Mouse (Mus musculus): Measurements from ENCODE around the gene Zdhhc7. TPM values are rescaled to one million over a fixed set of nuclear protein-coding genes. Genes with fewer than 3 reads are reported as not detected.

The Zdhhc7 gene
- 32.7 and 32.8 TPM in 2 replicates for polyA plus RNA-seq (2015; fragmentation: Nextera tagmentation; extraction: Ambion mirVana)

GRCm38 (mm10) chr8:120101068-120101972 is at the start of gene Zdhhc7:
Gene Zdhhc7 (minus strand): TSS chr8:120101482.
- peak; percentile 66 for ATAC-seq (ENCODE audit: insufficient number of reproducible peaks, low FRiP score, low TSS enrichment, low read depth)
- H3K4me3 ChIP-seq, result peak within 1 kb of the TSS; percentile 88
- H3K9me3 ChIP-seq, result no peaks in the 10 kb centered on the region
- H3K27me3 ChIP-seq, result no peaks in the 10 kb centered on the region
- under 1% methylated on average over 88 of the region's 88 CpGs for WGBS
- H3K4me2 ChIP-seq, result peak within 1 kb of the TSS; percentile 81
- H3K9ac ChIP-seq, result peak within 1 kb of the TSS; percentile 84
- peaks cover 28% of the 10 kb centered on the region for H3K4me1 ChIP-seq
- H3K27ac ChIP-seq, result peak within 1 kb of the TSS; percentile 93
- peaks cover 8% of the 10 kb centered on the region; the same call in 1 of the 2 replicates for H3K36me3 ChIP-seq

- no peak overlapping the region for H3K9ac ChIP-seq
- H3K27me3 ChIP-seq, result no peaks in the 10 kb centered on the region
- 71% methylated on average over 12 of the region's 12 CpGs for WGBS
- H3K27ac ChIP-seq, result no peak overlapping the region
- no peaks in the 10 kb centered on the region for H3K9me3 ChIP-seq
- H3K4me3 ChIP-seq, result no peak overlapping the region
- ATAC-seq (ENCODE audit: insufficient number of reproducible peaks, low FRiP score, low TSS enrichment, low read depth), result no peak
- peaks cover 16% of the 10 kb centered on the region for H3K4me1 ChIP-seq
- no peak overlapping the region for H3K4me2 ChIP-seq
- no peaks in the 10 kb centered on the region for H3K36me3 ChIP-seq
These were observed 48.7 kb upstream of the Zdhhc7 start for GRCm38 (mm10) chr8:120150028-120150427.

DNA sequence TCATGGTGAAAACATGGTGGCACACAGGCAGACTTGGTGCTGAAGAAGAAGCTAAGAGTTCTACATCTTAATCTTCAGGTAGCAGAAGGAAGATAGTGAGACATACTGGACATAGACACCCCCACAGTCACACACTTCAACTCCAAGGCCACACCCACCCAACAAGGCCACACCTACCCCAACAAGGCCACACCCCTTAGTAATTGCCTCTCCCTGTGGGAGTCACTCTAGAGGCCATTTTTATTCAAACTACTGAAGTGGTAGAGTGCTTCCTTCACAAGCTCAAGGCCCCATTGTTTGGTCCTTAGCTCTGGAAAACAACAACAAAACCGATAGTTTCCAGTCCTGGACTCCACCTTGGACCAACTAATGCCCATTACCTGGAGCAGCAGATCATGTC is 44.8 kb upstream of the Zdhhc7 start:
- no peaks in the 10 kb centered on the region for H3K9me3 ChIP-seq
- no peak overlapping the region for H3K4me3 ChIP-seq
- no peak overlapping the region for H3K27ac ChIP-seq
- no peaks in the 10 kb centered on the region for H3K27me3 ChIP-seq
- no peak overlapping the region for H3K4me2 ChIP-seq
- H3K4me1 ChIP-seq, result 0 out of 2 replicates have a peak, but pooled peaks cover 7% of the 10 kb centered on the region
- no peak for ATAC-seq (ENCODE audit: insufficient number of reproducible peaks, low FRiP score, low TSS enrichment, low read depth)
- H3K36me3 ChIP-seq, result no peaks in the 10 kb centered on the region
- no peak overlapping the region for H3K9ac ChIP-seq
- WGBS, result 70% methylated on average over 1 of the region's 1 CpGs

- Histone ChIP-seq H3K4me3 (no peak overlapping the region), H3K36me3 (no peaks in the 10 kb centered on the region), H3K4me2 (no peak overlapping the region), H3K27me3 (no peaks in the 10 kb centered on the region), H3K9ac (no peak overlapping the region), H3K9me3 (no peaks in the 10 kb centered on the region), H3K27ac (no peak overlapping the region; the same call in 1 of the 2 replicates), H3K4me1 (0 out of 2 replicates have a peak, but pooled peaks cover 7% of the 10 kb centered on the region)
- no peak for ATAC-seq (ENCODE audit: insufficient number of reproducible peaks, low FRiP score, low TSS enrichment, low read depth)
- WGBS, result 53% methylated on average over 12 of the region's 12 CpGs
These were observed 43.5 kb upstream of the Zdhhc7 start for GRCm38 (mm10) chr8:120144652-120145301.

DNA sequence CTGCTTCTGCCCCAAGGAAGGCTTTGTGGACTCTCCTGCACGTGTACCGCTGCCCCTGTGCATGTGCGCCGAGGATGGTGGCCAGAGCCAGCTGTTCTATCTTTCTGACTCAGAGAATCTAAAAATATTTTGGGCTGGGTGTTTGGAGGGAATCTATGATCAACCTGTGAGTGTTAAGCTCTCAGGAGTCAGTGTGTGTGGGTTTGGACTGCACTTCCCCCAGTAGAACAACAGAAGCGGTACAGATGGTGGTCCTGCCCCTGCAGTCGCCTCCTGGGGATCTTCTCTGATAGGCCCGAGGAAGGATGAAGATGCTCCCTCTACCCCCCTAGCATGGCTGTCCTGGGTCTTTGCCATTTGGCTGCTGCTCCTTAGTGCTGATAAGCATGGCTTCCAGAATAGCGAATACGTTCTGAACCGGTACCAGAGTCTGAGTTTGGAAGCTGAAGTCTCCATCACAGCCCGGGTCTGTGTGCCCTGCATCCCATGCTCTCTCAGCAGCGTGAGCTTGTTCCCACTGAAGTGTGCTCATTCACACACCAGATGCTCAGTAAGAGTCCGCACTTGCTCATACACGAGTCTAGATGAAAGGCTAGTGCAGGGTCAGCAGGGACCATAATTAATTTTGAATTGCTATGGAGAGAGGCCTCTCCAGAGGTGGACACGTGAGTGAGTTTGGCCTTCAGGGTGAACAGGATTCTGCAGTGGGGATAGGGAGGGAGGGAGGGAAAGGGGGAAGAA is 42.8 kb upstream of the Zdhhc7 start:
- 0 out of 2 replicates have a peak, but pooled peaks cover 7% of the 10 kb centered on the region for H3K4me1 ChIP-seq
- H3K9ac ChIP-seq, result no peak overlapping the region
- 63% methylated on average over 15 of the region's 15 CpGs for WGBS
- no peaks in the 10 kb centered on the region for H3K9me3 ChIP-seq
- H3K4me3 ChIP-seq, result no peak overlapping the region
- ATAC-seq (ENCODE audit: insufficient number of reproducible peaks, low FRiP score, low TSS enrichment, low read depth), result no peak
- no peak overlapping the region for H3K4me2 ChIP-seq
- H3K27ac ChIP-seq, result no peak overlapping the region
- no peaks in the 10 kb centered on the region for H3K27me3 ChIP-seq
- no peaks in the 10 kb centered on the region for H3K36me3 ChIP-seq

DNA sequence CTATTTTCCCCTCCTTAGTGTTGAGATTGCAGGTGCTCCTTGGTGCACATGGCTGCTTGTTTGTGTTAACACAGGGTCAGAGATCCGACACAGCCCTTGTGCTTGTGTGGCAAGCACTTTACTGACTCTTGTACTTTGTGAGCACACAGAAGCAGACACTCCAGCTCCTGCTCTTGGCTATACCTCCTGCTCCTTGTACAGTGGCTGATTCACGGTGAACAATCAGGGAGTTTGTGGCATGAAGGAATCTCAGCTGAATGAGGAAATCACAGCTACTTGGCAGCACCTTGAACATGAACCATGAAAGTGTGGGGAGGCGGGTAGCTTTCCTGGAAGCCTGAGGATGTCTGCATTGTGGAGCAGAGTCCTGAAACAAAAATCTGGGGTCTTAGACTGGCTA is 39.5 kb upstream of the Zdhhc7 start:
- Histone ChIP-seq H3K27ac (no peak overlapping the region), H3K4me3 (no peak overlapping the region), H3K4me2 (no peak overlapping the region), H3K36me3 (no peaks in the 10 kb centered on the region), H3K27me3 (0 out of 2 replicates have a peak, but pooled peaks cover 8% of the 10 kb centered on the region), H3K9ac (no peak overlapping the region), H3K4me1 (0 out of 2 replicates have a peak, but pooled peaks cover 9% of the 10 kb centered on the region), H3K9me3 (no peaks in the 10 kb centered on the region)
- 67% methylated on average over 3 of the region's 3 CpGs for WGBS
- no peak for ATAC-seq (ENCODE audit: insufficient number of reproducible peaks, low FRiP score, low TSS enrichment, low read depth)

DNA sequence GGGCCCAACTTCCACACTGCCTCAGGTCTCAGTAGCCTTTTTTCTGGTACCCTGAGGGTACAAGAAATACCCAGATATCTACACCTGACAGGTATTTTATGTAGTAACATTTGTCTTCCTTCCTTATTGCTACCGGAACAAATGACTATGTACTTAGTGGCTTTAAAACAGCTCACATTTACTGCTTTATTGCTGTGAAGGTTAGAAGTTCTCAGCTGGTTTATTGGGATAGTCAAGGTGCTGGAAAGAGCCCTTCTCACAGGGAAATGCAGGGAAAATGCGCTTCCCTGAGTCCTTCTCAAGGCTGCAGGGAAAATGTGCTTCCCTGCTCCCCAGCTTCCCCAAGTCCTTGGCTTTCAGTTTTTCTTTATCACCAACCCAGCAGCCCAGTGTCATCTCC is 37.7 kb upstream of the Zdhhc7 start:
- no peaks in the 10 kb centered on the region for H3K36me3 ChIP-seq
- 0 out of 2 replicates have a peak, but pooled peaks cover 10% of the 10 kb centered on the region for H3K27me3 ChIP-seq
- H3K4me1 ChIP-seq, result 0 out of 2 replicates have a peak, but pooled peaks cover 2% of the 10 kb centered on the region
- H3K4me2 ChIP-seq, result no peak overlapping the region
- H3K9ac ChIP-seq, result no peak overlapping the region
- no peaks in the 10 kb centered on the region for H3K9me3 ChIP-seq
- H3K4me3 ChIP-seq, result no peak overlapping the region
- 56% methylated on average over 2 of the region's 2 CpGs for WGBS
- no peak for ATAC-seq (ENCODE audit: insufficient number of reproducible peaks, low FRiP score, low TSS enrichment, low read depth)
- no peak overlapping the region for H3K27ac ChIP-seq

- Histone ChIP-seq H3K9me3 (no peaks in the 10 kb centered on the region), H3K27me3 (0 out of 2 replicates have a peak, but pooled peaks cover 10% of the 10 kb centered on the region), H3K4me3 (no peak overlapping the region), H3K36me3 (no peaks in the 10 kb centered on the region), H3K27ac (no peak overlapping the region), H3K9ac (no peak overlapping the region), H3K4me1 (0 out of 2 replicates have a peak, but pooled peaks cover 2% of the 10 kb centered on the region), H3K4me2 (no peak overlapping the region)
- no peak for ATAC-seq (ENCODE audit: insufficient number of reproducible peaks, low FRiP score, low TSS enrichment, low read depth)
- WGBS, result 53% methylated on average over 7 of the region's 7 CpGs
These were observed 35.3 kb upstream of the Zdhhc7 start for GRCm38 (mm10) chr8:120136618-120137017.

- no peak for ATAC-seq (ENCODE audit: insufficient number of reproducible peaks, low FRiP score, low TSS enrichment, low read depth)
- H3K27me3 ChIP-seq, result 0 out of 2 replicates have a peak, but pooled peaks cover 10% of the 10 kb centered on the region
- H3K4me3 ChIP-seq, result no peak overlapping the region
- 86% methylated on average over 7 of the region's 7 CpGs for WGBS
- H3K36me3 ChIP-seq, result no peaks in the 10 kb centered on the region
- no peak overlapping the region for H3K4me2 ChIP-seq
- H3K9me3 ChIP-seq, result no peaks in the 10 kb centered on the region
- no peak overlapping the region for H3K9ac ChIP-seq
- H3K4me1 ChIP-seq, result 0 out of 2 replicates have a peak, but pooled peaks cover 2% of the 10 kb centered on the region
- H3K27ac ChIP-seq, result no peak overlapping the region
These were observed 34.4 kb upstream of the Zdhhc7 start for GRCm38 (mm10) chr8:120135687-120136086.

DNA sequence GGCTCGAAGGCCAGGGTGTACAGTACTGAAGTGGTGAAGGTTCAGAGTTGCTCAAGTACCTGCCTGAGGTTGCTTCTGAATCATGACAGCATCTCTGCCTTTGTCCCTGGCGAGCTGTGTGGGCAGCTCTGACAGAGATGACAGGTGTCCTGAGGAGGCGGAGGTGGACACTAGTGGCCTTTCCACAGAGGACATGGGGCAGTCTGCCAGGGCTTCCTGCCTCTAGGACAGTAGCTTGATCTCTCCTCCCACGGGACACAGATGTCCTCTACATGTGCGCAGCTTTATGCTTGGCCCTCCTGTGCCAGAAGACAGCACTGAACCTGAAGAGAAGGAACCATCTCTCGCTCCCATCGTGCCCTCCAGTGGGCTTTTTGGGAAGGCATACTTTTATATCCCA is 31.9 kb upstream of the Zdhhc7 start:
- 0 out of 2 replicates have a peak, but pooled peaks cover 10% of the 10 kb centered on the region for H3K27me3 ChIP-seq
- no peaks in the 10 kb centered on the region for H3K36me3 ChIP-seq
- H3K4me2 ChIP-seq, result no peak overlapping the region
- H3K9me3 ChIP-seq, result no peaks in the 10 kb centered on the region
- no peak overlapping the region for H3K9ac ChIP-seq
- H3K4me1 ChIP-seq, result 0 out of 2 replicates have a peak, but pooled peaks cover 2% of the 10 kb centered on the region
- no peak overlapping the region for H3K27ac ChIP-seq
- no peak overlapping the region for H3K4me3 ChIP-seq
- ATAC-seq (ENCODE audit: insufficient number of reproducible peaks, low FRiP score, low TSS enrichment, low read depth), result no peak
- WGBS, result 74% methylated on average over 7 of the region's 7 CpGs

GRCm38 (mm10) chr8:120131158-120131557 is 29.9 kb upstream of the Zdhhc7 start:
- H3K36me3 ChIP-seq, result no peaks in the 10 kb centered on the region
- no peak for ATAC-seq (ENCODE audit: insufficient number of reproducible peaks, low FRiP score, low TSS enrichment, low read depth)
- no peak overlapping the region for H3K27ac ChIP-seq
- H3K4me3 ChIP-seq, result no peak overlapping the region
- H3K4me1 ChIP-seq, result 0 out of 2 replicates have a peak, but pooled peaks cover 8% of the 10 kb centered on the region
- 80% methylated on average over 8 of the region's 8 CpGs for WGBS
- no peak overlapping the region for H3K9ac ChIP-seq
- H3K27me3 ChIP-seq, result peaks cover 12% of the 10 kb centered on the region; the same call in 1 of the 2 replicates
- no peaks in the 10 kb centered on the region for H3K9me3 ChIP-seq
- H3K4me2 ChIP-seq, result no peak overlapping the region

Data from limb, embryonic 15.5 days (tissue).